Mouse (Mus musculus) CH12.LX (cell line): ENCODE measurements around the gene Atp8b3.
A peak's percentile ranks its signal among the peaks of the same experiment; 100 is the strongest.

Source experiments
- CHD1 ChIP-seq: IDR thresholded peaks from 2 replicates; pipeline ENCODE4 v1.6.1; 2012; ENCODE audit warnings: low read depth, low read length, improper control_type of control experiment, inconsistent platforms
- CTCF ChIP-seq, 2 experiments: IDR thresholded peaks in 1 of 2; conservative IDR thresholded peaks in 1 of 2; 2 replicates each; pipeline ENCODE4 v1.5.1; 2011 to 2012; ENCODE audit warnings: low read depth in 2 of 2, low read length in 2 of 2, improper control_type of control experiment in 1 of 2, inconsistent platforms in 1 of 2, mild to moderate bottlenecking in 1 of 2, moderate library complexity in 1 of 2
- POLR2A ChIP-seq: IDR thresholded peaks from 2 replicates; pipeline ENCODE4 v1.6.1; 2011; ENCODE audit warnings: low read depth, mild to moderate bottlenecking, improper control_type of control experiment, low read length
- SIN3A ChIP-seq: IDR thresholded peaks from 2 replicates; pipeline ENCODE4 v1.6.1; 2012; ENCODE audit warnings: low read length, improper control_type of control experiment, inconsistent platforms
- ZMIZ1 ChIP-seq: IDR thresholded peaks from 2 replicates; pipeline ENCODE4 v1.6.1; 2012; ENCODE audit warnings: low read depth, mild to moderate bottlenecking, inconsistent platforms, low read length, improper control_type of control experiment

DNA sequence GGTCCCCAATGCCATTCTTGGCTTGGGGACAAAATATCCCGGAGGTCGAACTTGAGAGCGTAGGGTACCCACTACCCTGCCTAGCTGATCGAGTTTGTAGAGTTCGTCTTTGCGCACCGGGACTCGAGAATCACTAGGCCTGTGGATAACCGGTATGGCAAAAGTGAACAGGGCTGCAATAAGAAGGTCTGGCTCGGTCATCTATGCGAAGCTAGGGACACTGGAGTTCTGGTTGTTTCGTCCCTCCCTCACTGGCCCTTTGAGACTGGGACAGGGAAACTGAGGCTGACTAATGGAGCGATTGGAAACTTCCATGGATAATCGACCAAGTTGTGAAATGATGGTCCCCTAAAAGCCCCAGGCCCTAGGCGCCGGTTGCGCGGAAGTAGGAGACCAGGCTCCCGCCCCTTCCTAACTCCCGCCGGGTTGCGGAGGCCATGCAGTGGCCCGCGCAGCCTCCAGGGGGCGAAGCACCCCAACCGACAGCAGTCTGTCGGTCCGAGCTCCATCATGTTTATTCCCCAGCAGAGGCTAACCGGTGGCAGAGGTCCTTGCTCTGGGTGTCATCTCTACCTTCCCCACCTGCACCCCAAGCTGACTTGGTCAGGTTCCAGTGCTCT lies 39.3 kb upstream of the Atp8b3 start:
- TF ChIP-seq ZMIZ1 (no peak), POLR2A (peak; percentile 50; the same call in 1 of the 2 replicates), CTCF (conservative IDR thresholded peaks at IDR 0.05 in 1 of 2, IDR thresholded peaks at IDR 0.05 in 1 of 2; ENCODE audit: low read depth in 2 of 2, low read length in 2 of 2) (peak; percentile 56 to 90), SIN3A (no peak), CHD1 (no peak)
